Mouse (Mus musculus) embryo, embryonic 10 days (tissue): ENCODE data around the gene Xpot.

Experiments
- DNase-seq: peaks from one replicate; pipeline ENCODE4 v3.0.0-alpha.2; 2015; ENCODE audit warnings: low spot score

The Xpot gene

GRCm38 (mm10) chr10:121626186-121626882 is at the start of gene Xpot:
TSS of gene Xpot (minus strand) at chr10:121626332.
- DNase-seq, result peak; percentile 99

- DNase-seq, result no peak
Observed at GRCm38 (mm10) chr10:121669103-121669502, 43.0 kb upstream of the Xpot start.

- no peak for DNase-seq
Observed at GRCm38 (mm10) chr10:121665631-121666145, 39.6 kb upstream of the Xpot start.

GRCm38 (mm10) chr10:121663599-121663998 is 37.5 kb upstream of the Xpot start:
- no peak for DNase-seq

- no peak for DNase-seq
Observed at GRCm38 (mm10) chr10:121662711-121663110, 36.6 kb upstream of the Xpot start.

GRCm38 (mm10) chr10:121655907-121656306 is 29.8 kb upstream of the Xpot start:
- no peak for DNase-seq

- no peak for DNase-seq
Observed at GRCm38 (mm10) chr10:121653079-121653478, 26.9 kb upstream of the Xpot start.

- no peak for DNase-seq
Observed at GRCm38 (mm10) chr10:121646294-121646693, 20.2 kb upstream of the Xpot start.

GRCm38 (mm10) chr10:121642054-121642947 is 16.2 kb upstream of the Xpot start:
- peak; percentile 13 for DNase-seq

- peak; percentile 71 for DNase-seq
Observed at GRCm38 (mm10) chr10:121641272-121642053, 15.3 kb upstream of the Xpot start, which contains the start of gene D930020B18Rik. TSS of gene D930020B18Rik (plus strand) at chr10:121641588.

- no peak for DNase-seq
Observed at GRCm38 (mm10) chr10:121640944-121641271, 14.8 kb upstream of the Xpot start.

GRCm38 (mm10) chr10:121640150-121640930 is 14.2 kb upstream of the Xpot start:
- peak; percentile 77 for DNase-seq

- no peak for DNase-seq
Observed at GRCm38 (mm10) chr10:121639573-121639972, 13.4 kb upstream of the Xpot start.

- DNase-seq, result no peak
Observed at GRCm38 (mm10) chr10:121636276-121636675, 10.1 kb upstream of the Xpot start.

GRCm38 (mm10) chr10:121634159-121634558 is 8.0 kb upstream of the Xpot start:
- DNase-seq, result no peak

GRCm38 (mm10) chr10:121628561-121629040 is 2.5 kb upstream of the Xpot start:
- no peak for DNase-seq

GRCm38 (mm10) chr10:121627216-121627852 is 1.2 kb upstream of the Xpot start:
- DNase-seq, result no peak

GRCm38 (mm10) chr10:121625407-121626185 is 536 bp downstream of the Xpot start:
- peak; percentile 31 for DNase-seq

- DNase-seq, result no peak
Observed at GRCm38 (mm10) chr10:121625006-121625405, 1.1 kb downstream of the Xpot start.

GRCm38 (mm10) chr10:121623670-121624069 is 2.5 kb downstream of the Xpot start:
- DNase-seq, result no peak
